Mouse (Mus musculus) heart, embryonic 12.5 days (tissue): ENCODE results near the gene Arl13b. TPM values are rescaled to one million over a fixed set of nuclear protein-coding genes. Genes with fewer than 3 reads are reported as not detected.

Source experiments
- ATAC-seq: fragments of 200-750 bp; cut with Nextera tagmentation; 2 replicates; pipeline ENCODE4 v1.8.0; 2017; ENCODE audit warnings: moderate TSS enrichment, moderate library complexity; ENCODE audit not compliant: insufficient number of reproducible peaks, low FRiP score
- H3K27ac ChIP-seq: fragments of 300-500 bp; sonication (generic); 2 replicates; pipeline ENCODE4 v1.5.1; 2016; ENCODE audit warnings: mild to moderate bottlenecking, moderate library complexity; ENCODE audit not compliant: poor library complexity, severe bottlenecking
- H3K27me3 ChIP-seq: fragments of 300-500 bp; sonication (generic); replicated peaks from 2 replicates; pipeline ENCODE4 v1.6.1; 2016; ENCODE audit warnings: mild to moderate bottlenecking, moderate library complexity
- H3K36me3 ChIP-seq: fragments of 300-500 bp; sonication (generic); 2 replicates; pipeline ENCODE4 v1.6.1; 2016; ENCODE audit warnings: mild to moderate bottlenecking, moderate library complexity
- H3K4me1 ChIP-seq: fragments of 300-500 bp; sonication (generic); replicated peaks from 2 replicates; pipeline ENCODE4 v1.6.1; 2016; ENCODE audit warnings: mild to moderate bottlenecking
- H3K4me2 ChIP-seq: fragments of 300-500 bp; sonication (generic); 2 replicates; pipeline ENCODE4 v1.6.1; 2016; ENCODE audit warnings: mild to moderate bottlenecking, moderate library complexity
- H3K4me3 ChIP-seq: fragments of 300-500 bp; sonication (generic); 2 replicates; pipeline ENCODE4 v1.5.1; 2016; ENCODE audit warnings: mild to moderate bottlenecking
- H3K9ac ChIP-seq: fragments of 300-500 bp; sonication (generic); 2 replicates; pipeline ENCODE4 v1.6.1; 2016; ENCODE audit warnings: mild to moderate bottlenecking, moderate library complexity
- H3K9me3 ChIP-seq: fragments of 300-500 bp; sonication (generic); replicated peaks from 2 replicates; pipeline ENCODE4 v1.6.1; 2016; ENCODE audit warnings: mild to moderate bottlenecking, moderate library complexity
- WGBS: fragments of 180-500 bp; shearing (Covaris S2); methylation state at CpG from one replicate; pipeline ENCODE4 v1.1.7; 2016; 5-methylcytosine and 5-hydroxymethylcytosine counted together
- polyA plus RNA-seq: library from polyadenylated mRNA; unstranded; fragments of >200 nt; fragmentation: Nextera tagmentation; extraction: Ambion mirVana; gene quantifications from 2 replicates; pipeline ENCODE4 v1.2.1, GENCODE M21; 2016

The Arl13b gene
- polyA plus RNA-seq, 1 experiment from 2014 or later = 10.4 TPM

GRCm38 (mm10) chr16:62813790-62814189, 33.0 kb downstream of the Arl13b start:
- H3K9ac ChIP-seq = no peak overlapping the region
- 84% methylated on average over 5 of the region's 5 CpGs for WGBS
- H3K27ac ChIP-seq = no peak overlapping the region
- no peaks in the 10 kb centered on the region for H3K27me3 ChIP-seq
- H3K36me3 ChIP-seq = no peaks in the 10 kb centered on the region
- no peak overlapping the region for H3K4me2 ChIP-seq
- no peak for ATAC-seq
- H3K4me1 ChIP-seq = no peaks in the 10 kb centered on the region
- no peaks in the 10 kb centered on the region for H3K9me3 ChIP-seq
- H3K4me3 ChIP-seq = no peak overlapping the region

- H3K9me3 ChIP-seq = no peaks in the 10 kb centered on the region
- 72% methylated on average over 4 of the region's 4 CpGs for WGBS
- H3K4me3 ChIP-seq = no peak overlapping the region
- no peak overlapping the region for H3K27ac ChIP-seq
- H3K27me3 ChIP-seq = no peaks in the 10 kb centered on the region
- H3K9ac ChIP-seq = no peak overlapping the region
- H3K4me2 ChIP-seq = no peak overlapping the region
- no peaks in the 10 kb centered on the region for H3K36me3 ChIP-seq
- no peak for ATAC-seq
- H3K4me1 ChIP-seq = peaks cover 6% of the 10 kb centered on the region; the same call in 1 of the 2 replicates
Observed at GRCm38 (mm10) chr16:62810855-62811254, 36.0 kb downstream of the Arl13b start.

- no peak overlapping the region for H3K27ac ChIP-seq
- H3K4me1 ChIP-seq = peaks cover 6% of the 10 kb centered on the region; the same call in 1 of the 2 replicates
- H3K4me3 ChIP-seq = no peak overlapping the region
- peaks cover 11% of the 10 kb centered on the region for H3K36me3 ChIP-seq
- 62% methylated on average over 8 of the region's 8 CpGs for WGBS
- H3K9me3 ChIP-seq = no peaks in the 10 kb centered on the region
- H3K9ac ChIP-seq = no peak overlapping the region
- no peak overlapping the region for H3K4me2 ChIP-seq
- no peak for ATAC-seq
- no peaks in the 10 kb centered on the region for H3K27me3 ChIP-seq
Observed at GRCm38 (mm10) chr16:62807249-62807979, 39.4 kb downstream of the Arl13b start.

- H3K4me3 ChIP-seq = no peak overlapping the region
- no peak overlapping the region for H3K27ac ChIP-seq
- ATAC-seq = no peak
- H3K9ac ChIP-seq = no peak overlapping the region
- WGBS = 89% methylated on average over 3 of the region's 3 CpGs
- H3K27me3 ChIP-seq = no peaks in the 10 kb centered on the region
- H3K4me2 ChIP-seq = no peak overlapping the region
- H3K9me3 ChIP-seq = no peaks in the 10 kb centered on the region
- H3K4me1 ChIP-seq = peaks cover 12% of the 10 kb centered on the region; the same call in 1 of the 2 replicates
- peaks cover 16% of the 10 kb centered on the region for H3K36me3 ChIP-seq
Observed at GRCm38 (mm10) chr16:62804621-62805020, 42.2 kb downstream of the Arl13b start.

- H3K36me3 ChIP-seq = peaks cover 14% of the 10 kb centered on the region
- no peak overlapping the region for H3K4me2 ChIP-seq
- H3K9me3 ChIP-seq = no peaks in the 10 kb centered on the region
- 80% methylated on average over 3 of the region's 3 CpGs for WGBS
- no peak for ATAC-seq
- no peak overlapping the region for H3K27ac ChIP-seq
- H3K4me3 ChIP-seq = no peak overlapping the region
- peaks cover 9% of the 10 kb centered on the region; the same call in 1 of the 2 replicates for H3K4me1 ChIP-seq
- H3K9ac ChIP-seq = no peak overlapping the region
- H3K27me3 ChIP-seq = no peaks in the 10 kb centered on the region
Observed at GRCm38 (mm10) chr16:62799839-62800238, 47.0 kb downstream of the Arl13b start.

GRCm38 (mm10) chr16:62799426-62799825, 47.4 kb downstream of the Arl13b start:
- 55% methylated on average over 4 of the region's 4 CpGs for WGBS
- Histone ChIP-seq H3K27me3 (no peaks in the 10 kb centered on the region), H3K4me2 (no peak overlapping the region), H3K9me3 (no peaks in the 10 kb centered on the region), H3K9ac (no peak overlapping the region), H3K27ac (no peak overlapping the region), H3K4me3 (no peak overlapping the region), H3K36me3 (peaks cover 10% of the 10 kb centered on the region), H3K4me1 (peaks cover 9% of the 10 kb centered on the region; the same call in 1 of the 2 replicates)
- ATAC-seq = no peak

- no peak overlapping the region for H3K9ac ChIP-seq
- H3K27ac ChIP-seq = no peak overlapping the region
- no peak overlapping the region for H3K4me2 ChIP-seq
- 0 out of 2 replicates have a peak, but pooled peaks cover 7% of the 10 kb centered on the region for H3K36me3 ChIP-seq
- 89% methylated on average over 3 of the region's 3 CpGs for WGBS
- ATAC-seq = no peak
- H3K9me3 ChIP-seq = no peaks in the 10 kb centered on the region
- H3K27me3 ChIP-seq = no peaks in the 10 kb centered on the region
- H3K4me3 ChIP-seq = no peak overlapping the region
- peaks cover 9% of the 10 kb centered on the region; the same call in 1 of the 2 replicates for H3K4me1 ChIP-seq
Observed at GRCm38 (mm10) chr16:62798808-62799207, 48.0 kb downstream of the Arl13b start.

- H3K9me3 ChIP-seq = no peaks in the 10 kb centered on the region
- no peak for ATAC-seq
- no peak overlapping the region for H3K9ac ChIP-seq
- H3K27ac ChIP-seq = no peak overlapping the region
- H3K4me1 ChIP-seq = peaks cover 9% of the 10 kb centered on the region; the same call in 1 of the 2 replicates
- 73% methylated on average over 1 of the region's 1 CpGs for WGBS
- H3K27me3 ChIP-seq = no peaks in the 10 kb centered on the region
- H3K4me3 ChIP-seq = no peak overlapping the region
- 0 out of 2 replicates have a peak, but pooled peaks cover 10% of the 10 kb centered on the region for H3K36me3 ChIP-seq
- no peak overlapping the region for H3K4me2 ChIP-seq
Observed at GRCm38 (mm10) chr16:62796608-62797007, 50.2 kb downstream of the Arl13b start.

- 1% methylated on average over 41 of the region's 41 CpGs for WGBS
- Histone ChIP-seq H3K4me3 (peak within 1 kb of the TSS; percentile 87), H3K27me3 (no peaks in the 10 kb centered on the region), H3K4me1 (peaks cover 7% of the 10 kb centered on the region), H3K9ac (peak within 1 kb of the TSS; percentile 93), H3K27ac (peak within 1 kb of the TSS; percentile 93), H3K36me3 (no peaks in the 10 kb centered on the region), H3K9me3 (no peaks in the 10 kb centered on the region), H3K4me2 (peak within 1 kb of the TSS; percentile 79)
- peak; percentile 98 for ATAC-seq
Observed at GRCm38 (mm10) chr16:62786621-62787331, 60.1 kb downstream of the Arl13b start, which contains the start of gene Nsun3. TSS of gene Nsun3 (minus strand) at chr16:62786818.

GRCm38 (mm10) chr16:62782229-62782628, 64.6 kb downstream of the Arl13b start:
- WGBS = 57% methylated on average over 5 of the region's 5 CpGs

GRCm38 (mm10) chr16:62778282-62778681, 68.6 kb downstream of the Arl13b start:
- Histone ChIP-seq H3K4me2 (no peak overlapping the region), H3K36me3 (peaks cover 9% of the 10 kb centered on the region; the same call in 1 of the 2 replicates), H3K9ac (no peak overlapping the region), H3K9me3 (no peaks in the 10 kb centered on the region), H3K27me3 (no peaks in the 10 kb centered on the region), H3K4me1 (no peaks in the 10 kb centered on the region), H3K4me3 (no peak overlapping the region), H3K27ac (no peak overlapping the region)
- ATAC-seq = no peak
- 88% methylated on average over 10 of the region's 10 CpGs for WGBS

More at GRCm38 (mm10) chr16:62782229-62782628, 64.6 kb downstream of the Arl13b start:
- Histone ChIP-seq H3K9ac (no peak overlapping the region), H3K4me1 (peaks cover 7% of the 10 kb centered on the region), H3K4me3 (no peak overlapping the region), H3K4me2 (no peak overlapping the region), H3K27me3 (no peaks in the 10 kb centered on the region), H3K27ac (no peak overlapping the region), H3K9me3 (no peaks in the 10 kb centered on the region), H3K36me3 (0 out of 2 replicates have a peak, but pooled peaks cover 3% of the 10 kb centered on the region)
- ATAC-seq = no peak
